Mouse (Mus musculus): ENCODE data around the gene Doc2b. TPM values are rescaled to one million over a fixed set of nuclear protein-coding genes. Genes with fewer than 3 reads are reported as not detected.

Gene Doc2b
- polyA plus RNA-seq, 1 experiment from 2014 or later = 0.23 TPM

- no peaks in the 10 kb centered on the region for H3K9me3 ChIP-seq (ENCODE audit: control insufficient read depth, low read length)
- peaks cover 20% of the 10 kb centered on the region for H3K36me3 ChIP-seq (ENCODE audit: control insufficient read depth, insufficient read depth, low read length)
- WGBS = 93% methylated on average over 8 of the region's 8 CpGs
- ATAC-seq (ENCODE audit: insufficient read depth, low FRiP score, low TSS enrichment) = no peak
- no peak overlapping the region for H3K27ac ChIP-seq (ENCODE audit: low read depth, low read length)
- no peaks in the 10 kb centered on the region for H3K4me1 ChIP-seq (ENCODE audit: control insufficient read depth, insufficient read depth, low read length)
- no peak overlapping the region for H3K9ac ChIP-seq (ENCODE audit: low read length)
- no peak for DNase-seq (ENCODE audit: low spot score)
- H3K4me3 ChIP-seq (ENCODE audit: low read depth, low read length) = no peak overlapping the region
- H3K27me3 ChIP-seq (ENCODE audit: control insufficient read depth, insufficient read depth, low read length) = no peaks in the 10 kb centered on the region
- H3K4me2 ChIP-seq (ENCODE audit: low read depth) = no peak overlapping the region
Measured at GRCm38 (mm10) chr11:75756687-75757086, 39.2 kb downstream of the Doc2b start.

GRCm38 (mm10) chr11:75751082-75751481, 44.8 kb downstream of the Doc2b start:
- Histone ChIP-seq H3K4me3 (ENCODE audit: low read depth, low read length) (no peak overlapping the region), H3K36me3 (ENCODE audit: control insufficient read depth, insufficient read depth, low read length) (peaks cover 5% of the 10 kb centered on the region; the same call in 1 of the 2 replicates), H3K9me3 (ENCODE audit: control insufficient read depth, low read length) (no peaks in the 10 kb centered on the region), H3K27me3 (ENCODE audit: control insufficient read depth, insufficient read depth, low read length) (no peaks in the 10 kb centered on the region), H3K9ac (ENCODE audit: low read length) (no peak overlapping the region), H3K27ac (ENCODE audit: low read depth, low read length) (no peak overlapping the region), H3K4me1 (ENCODE audit: control insufficient read depth, insufficient read depth, low read length) (peaks cover 6% of the 10 kb centered on the region; the same call in 1 of the 2 replicates), H3K4me2 (ENCODE audit: low read depth) (no peak overlapping the region)
- DNase-seq (ENCODE audit: low spot score) (no peak), ATAC-seq (ENCODE audit: insufficient read depth, low FRiP score, low TSS enrichment) (no peak)
- 87% methylated on average over 4 of the region's 4 CpGs for WGBS

GRCm38 (mm10) chr11:75750537-75750936, 45.3 kb downstream of the Doc2b start:
- Histone ChIP-seq H3K27me3 (ENCODE audit: control insufficient read depth, insufficient read depth, low read length) (no peaks in the 10 kb centered on the region), H3K4me2 (ENCODE audit: low read depth) (no peak overlapping the region), H3K9ac (ENCODE audit: low read length) (no peak overlapping the region), H3K4me3 (ENCODE audit: low read depth, low read length) (no peak overlapping the region), H3K9me3 (ENCODE audit: control insufficient read depth, low read length) (no peaks in the 10 kb centered on the region), H3K36me3 (ENCODE audit: control insufficient read depth, insufficient read depth, low read length) (peaks cover 4% of the 10 kb centered on the region; the same call in 1 of the 2 replicates), H3K27ac (ENCODE audit: low read depth, low read length) (no peak overlapping the region), H3K4me1 (ENCODE audit: control insufficient read depth, insufficient read depth, low read length) (peaks cover 6% of the 10 kb centered on the region; the same call in 1 of the 2 replicates)
- ATAC-seq (ENCODE audit: insufficient read depth, low FRiP score, low TSS enrichment) (no peak), DNase-seq (ENCODE audit: low spot score) (no peak)
- WGBS = 91% methylated on average over 1 of the region's 1 CpGs

GRCm38 (mm10) chr11:75744761-75745160, 51.1 kb downstream of the Doc2b start:
- DNase-seq (ENCODE audit: low spot score) = no peak
- no peak overlapping the region for H3K4me2 ChIP-seq (ENCODE audit: low read depth)
- H3K36me3 ChIP-seq (ENCODE audit: control insufficient read depth, insufficient read depth, low read length) = peaks cover 2% of the 10 kb centered on the region; the same call in 1 of the 2 replicates
- H3K27ac ChIP-seq (ENCODE audit: low read depth, low read length) = no peak overlapping the region
- WGBS = 97% methylated on average over 3 of the region's 3 CpGs
- no peak overlapping the region for H3K4me3 ChIP-seq (ENCODE audit: low read depth, low read length)
- no peaks in the 10 kb centered on the region for H3K27me3 ChIP-seq (ENCODE audit: control insufficient read depth, insufficient read depth, low read length)
- H3K9ac ChIP-seq (ENCODE audit: low read length) = no peak overlapping the region
- no peaks in the 10 kb centered on the region for H3K9me3 ChIP-seq (ENCODE audit: control insufficient read depth, low read length)
- peaks cover 6% of the 10 kb centered on the region; the same call in 1 of the 2 replicates for H3K4me1 ChIP-seq (ENCODE audit: control insufficient read depth, insufficient read depth, low read length)
- ATAC-seq (ENCODE audit: insufficient read depth, low FRiP score, low TSS enrichment) = no peak

GRCm38 (mm10) chr11:75741615-75742014, 54.2 kb downstream of the Doc2b start:
- Histone ChIP-seq H3K27ac (ENCODE audit: low read depth, low read length) (no peak overlapping the region), H3K27me3 (ENCODE audit: control insufficient read depth, insufficient read depth, low read length) (no peaks in the 10 kb centered on the region), H3K4me2 (ENCODE audit: low read depth) (no peak overlapping the region), H3K4me3 (ENCODE audit: low read depth, low read length) (no peak overlapping the region), H3K4me1 (ENCODE audit: control insufficient read depth, insufficient read depth, low read length) (peaks cover under 1% of the 10 kb centered on the region; the same call in 1 of the 2 replicates), H3K9me3 (ENCODE audit: control insufficient read depth, low read length) (no peaks in the 10 kb centered on the region), H3K36me3 (ENCODE audit: control insufficient read depth, insufficient read depth, low read length) (0 out of 2 replicates have a peak, but pooled peaks cover 3% of the 10 kb centered on the region), H3K9ac (ENCODE audit: low read length) (no peak overlapping the region)
- ATAC-seq (ENCODE audit: insufficient read depth, low FRiP score, low TSS enrichment) (no peak), DNase-seq (ENCODE audit: low spot score) (no peak)
- WGBS = 88% methylated on average over 3 of the region's 3 CpGs

- Histone ChIP-seq H3K4me2 (ENCODE audit: low read depth) (no peak overlapping the region), H3K36me3 (ENCODE audit: control insufficient read depth, insufficient read depth, low read length) (0 out of 2 replicates have a peak, but pooled peaks cover 3% of the 10 kb centered on the region), H3K27ac (ENCODE audit: low read depth, low read length) (no peak overlapping the region), H3K9me3 (ENCODE audit: control insufficient read depth, low read length) (no peaks in the 10 kb centered on the region), H3K4me1 (ENCODE audit: control insufficient read depth, insufficient read depth, low read length) (peaks cover 9% of the 10 kb centered on the region), H3K9ac (ENCODE audit: low read length) (no peak overlapping the region), H3K4me3 (ENCODE audit: low read depth, low read length) (no peak overlapping the region), H3K27me3 (ENCODE audit: control insufficient read depth, insufficient read depth, low read length) (no peaks in the 10 kb centered on the region)
- ATAC-seq (ENCODE audit: insufficient read depth, low FRiP score, low TSS enrichment) (no peak), DNase-seq (ENCODE audit: low spot score) (no peak)
- WGBS = 91% methylated on average over 3 of the region's 3 CpGs
Measured at GRCm38 (mm10) chr11:75740204-75740603, 55.6 kb downstream of the Doc2b start.

GRCm38 (mm10) chr11:75738477-75738821, 57.4 kb downstream of the Doc2b start:
- WGBS = 98% methylated on average over 7 of the region's 7 CpGs
- 0 out of 2 replicates have a peak, but pooled peaks cover 3% of the 10 kb centered on the region for H3K36me3 ChIP-seq (ENCODE audit: control insufficient read depth, insufficient read depth, low read length)
- no peak overlapping the region for H3K27ac ChIP-seq (ENCODE audit: low read depth, low read length)
- H3K4me1 ChIP-seq (ENCODE audit: control insufficient read depth, insufficient read depth, low read length) = peaks cover 17% of the 10 kb centered on the region
- no peak for DNase-seq (ENCODE audit: low spot score)
- no peak overlapping the region for H3K4me2 ChIP-seq (ENCODE audit: low read depth)
- H3K9me3 ChIP-seq (ENCODE audit: control insufficient read depth, low read length) = no peaks in the 10 kb centered on the region
- no peaks in the 10 kb centered on the region for H3K27me3 ChIP-seq (ENCODE audit: control insufficient read depth, insufficient read depth, low read length)
- no peak for ATAC-seq (ENCODE audit: insufficient read depth, low FRiP score, low TSS enrichment)
- no peak overlapping the region for H3K9ac ChIP-seq (ENCODE audit: low read length)
- no peak overlapping the region for H3K4me3 ChIP-seq (ENCODE audit: low read depth, low read length)

GRCm38 (mm10) chr11:75737806-75738476, 57.9 kb downstream of the Doc2b start:
- Histone ChIP-seq H3K4me1 (ENCODE audit: control insufficient read depth, insufficient read depth, low read length) (peaks cover 17% of the 10 kb centered on the region), H3K4me2 (ENCODE audit: low read depth) (no peak overlapping the region), H3K4me3 (ENCODE audit: low read depth, low read length) (no peak overlapping the region), H3K27me3 (ENCODE audit: control insufficient read depth, insufficient read depth, low read length) (no peaks in the 10 kb centered on the region), H3K27ac (ENCODE audit: low read depth, low read length) (no peak overlapping the region), H3K36me3 (ENCODE audit: control insufficient read depth, insufficient read depth, low read length) (0 out of 2 replicates have a peak, but pooled peaks cover 3% of the 10 kb centered on the region), H3K9me3 (ENCODE audit: control insufficient read depth, low read length) (no peaks in the 10 kb centered on the region), H3K9ac (ENCODE audit: low read length) (no peak overlapping the region)
- ATAC-seq (ENCODE audit: insufficient read depth, low FRiP score, low TSS enrichment) = no peak
- 96% methylated on average over 2 of the region's 2 CpGs for WGBS
- no peak for DNase-seq (ENCODE audit: low spot score)

GRCm38 (mm10) chr11:75736978-75737377, 58.9 kb downstream of the Doc2b start:
- ATAC-seq (ENCODE audit: insufficient read depth, low FRiP score, low TSS enrichment) = no peak
- no peak overlapping the region for H3K4me3 ChIP-seq (ENCODE audit: low read depth, low read length)
- no peaks in the 10 kb centered on the region for H3K9me3 ChIP-seq (ENCODE audit: control insufficient read depth, low read length)
- 0 out of 2 replicates have a peak, but pooled peaks cover 3% of the 10 kb centered on the region for H3K36me3 ChIP-seq (ENCODE audit: control insufficient read depth, insufficient read depth, low read length)
- no peak overlapping the region for H3K9ac ChIP-seq (ENCODE audit: low read length)
- no peak overlapping the region for H3K4me2 ChIP-seq (ENCODE audit: low read depth)
- H3K27ac ChIP-seq (ENCODE audit: low read depth, low read length) = no peak overlapping the region
- DNase-seq (ENCODE audit: low spot score) = no peak
- H3K4me1 ChIP-seq (ENCODE audit: control insufficient read depth, insufficient read depth, low read length) = peaks cover 21% of the 10 kb centered on the region
- H3K27me3 ChIP-seq (ENCODE audit: control insufficient read depth, insufficient read depth, low read length) = no peaks in the 10 kb centered on the region
- 83% methylated on average over 3 of the region's 3 CpGs for WGBS
